Mouse (Mus musculus): ENCODE data around the gene Stard3.
"Not testable (repeated sequence)": the region's sequence is repeated elsewhere in the genome, so short reads cannot be mapped to it uniquely, and the experiment has no call there.

Stard3 gene

DNA sequence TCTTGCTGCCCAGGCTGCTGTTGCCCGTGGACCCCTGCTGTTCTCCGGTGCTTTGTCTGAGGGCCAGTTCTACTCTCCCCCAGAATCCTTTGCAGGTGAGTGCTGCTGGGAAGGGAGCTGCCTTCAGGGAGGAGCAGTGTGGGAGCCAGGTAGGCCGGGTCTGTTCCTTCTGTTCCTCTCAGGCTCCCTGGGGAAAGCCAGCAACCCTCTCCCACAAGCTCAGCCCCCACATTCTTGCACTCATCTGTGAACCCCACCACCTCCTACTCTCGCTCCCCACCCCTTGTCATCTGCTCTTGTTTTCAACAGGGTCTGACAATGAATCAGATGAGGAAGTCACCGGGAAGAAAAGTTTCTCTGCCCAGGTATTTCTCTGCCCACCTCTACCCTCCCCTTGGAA lies 18.6 kb downstream of the Stard3 start:
- DNase-seq = no peak

- no peak for DNase-seq
Measured at GRCm38 (mm10) chr11:98377787-98378186, 19.6 kb downstream of the Stard3 start.

- no peak for DNase-seq
Measured at GRCm38 (mm10) chr11:98379379-98379778, 21.2 kb downstream of the Stard3 start.

GRCm38 (mm10) chr11:98380106-98380505 lies 21.9 kb downstream of the Stard3 start:
- DNase-seq = no peak

- no peak for DNase-seq
Measured at GRCm38 (mm10) chr11:98381651-98382050, 23.5 kb downstream of the Stard3 start.

GRCm38 (mm10) chr11:98382405-98382804 lies 24.2 kb downstream of the Stard3 start:
- DNase-seq = not testable (repeated sequence)

DNA sequence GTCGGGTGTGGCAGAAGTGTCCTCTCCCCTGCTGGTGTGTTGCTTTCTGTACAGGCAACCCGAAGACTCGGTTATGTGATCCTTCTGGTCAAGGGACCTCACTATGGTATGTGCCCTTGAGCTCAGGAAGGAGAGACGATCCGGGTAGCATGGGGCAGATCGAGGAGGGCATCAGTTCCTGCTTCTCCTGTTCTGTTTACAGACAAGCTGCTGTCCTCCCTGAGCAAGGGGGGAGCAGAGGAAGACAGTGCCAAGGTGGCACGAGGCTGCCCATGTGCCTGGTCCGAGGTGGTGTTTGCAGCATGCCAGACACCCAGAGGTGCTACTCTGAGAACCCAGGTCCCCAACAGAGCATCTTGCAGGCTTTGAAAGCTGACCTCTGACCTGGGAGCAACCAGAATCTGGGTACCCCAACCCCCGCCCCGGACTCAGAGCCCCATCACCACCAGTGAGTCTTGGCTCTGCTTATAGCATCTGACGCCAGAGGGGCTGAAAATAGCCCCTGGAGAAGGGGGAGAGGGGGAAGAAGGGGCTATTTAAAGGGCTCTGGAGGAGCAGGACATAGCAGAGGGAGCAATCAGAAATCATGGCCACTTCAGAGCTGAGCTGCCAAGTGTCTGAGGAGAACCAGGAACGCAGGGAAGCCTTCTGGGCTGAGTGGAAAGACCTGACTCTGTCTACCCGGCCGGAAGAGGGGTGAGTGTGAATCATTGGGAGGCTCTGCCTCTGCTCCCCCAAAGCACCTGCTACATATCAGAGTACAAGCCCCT lies 25.3 kb downstream of the Stard3 start, which contains the start of gene Tcap:
Tcap (plus strand) TSS at position 551 of the 770 bp plus-strand sequence.
- DNase-seq = no peak

- no peak for DNase-seq
Measured at GRCm38 (mm10) chr11:98384216-98384615, 26.0 kb downstream of the Stard3 start.

DNA sequence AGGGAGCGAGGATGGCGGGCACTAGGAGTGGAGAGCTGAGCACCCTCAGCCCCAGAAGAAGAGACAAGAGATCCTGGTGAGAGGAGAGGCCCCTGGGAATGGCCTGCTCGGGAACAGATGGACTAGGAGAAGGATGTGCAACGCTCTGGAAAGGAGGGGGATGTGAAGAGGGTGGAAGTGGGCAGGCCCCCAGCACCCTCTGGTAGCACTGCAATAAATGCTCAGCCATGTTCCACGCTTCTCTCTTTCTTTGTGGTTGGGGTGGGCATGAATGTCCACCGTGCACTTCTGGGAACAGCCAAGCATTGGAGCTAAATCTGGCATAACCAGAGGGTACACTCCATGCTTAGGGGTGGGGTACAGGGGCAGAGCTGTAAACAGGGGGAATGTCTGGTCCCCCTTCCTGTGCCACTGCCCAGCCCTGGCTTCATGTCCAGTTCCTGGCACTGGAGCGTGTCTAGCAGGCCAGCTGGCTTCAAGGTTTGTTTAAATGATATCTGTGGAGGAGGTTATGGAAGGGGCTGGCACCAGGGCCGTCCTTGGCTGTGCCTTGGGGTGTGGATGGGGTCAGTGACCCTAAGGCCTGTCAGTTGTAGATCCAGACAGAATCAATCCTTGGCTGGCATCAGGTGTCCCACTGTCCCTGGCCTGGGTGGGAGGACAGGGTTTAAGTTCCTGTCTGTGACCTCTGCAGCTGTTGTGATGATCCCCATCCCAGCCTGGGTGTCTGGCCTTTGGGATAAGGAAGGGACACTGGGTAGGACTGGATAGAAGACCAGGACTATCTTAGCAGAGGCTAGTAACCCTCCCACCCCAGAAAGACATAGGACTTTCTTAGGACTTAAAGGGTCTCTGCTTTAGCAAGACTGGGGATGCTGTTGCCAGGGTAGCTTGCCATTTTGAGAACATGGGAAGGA lies 26.8 kb downstream of the Stard3 start:
- DNase-seq = no peak

GRCm38 (mm10) chr11:98385638-98386585 lies 27.7 kb downstream of the Stard3 start, which contains the start of gene Pnmt:
Gene Pnmt, plus strand, starts transcription at chr11:98386450.
- DNase-seq = no peak

- peak; percentile 25 for DNase-seq
Measured at GRCm38 (mm10) chr11:98386596-98386995, 28.4 kb downstream of the Stard3 start.

DNA sequence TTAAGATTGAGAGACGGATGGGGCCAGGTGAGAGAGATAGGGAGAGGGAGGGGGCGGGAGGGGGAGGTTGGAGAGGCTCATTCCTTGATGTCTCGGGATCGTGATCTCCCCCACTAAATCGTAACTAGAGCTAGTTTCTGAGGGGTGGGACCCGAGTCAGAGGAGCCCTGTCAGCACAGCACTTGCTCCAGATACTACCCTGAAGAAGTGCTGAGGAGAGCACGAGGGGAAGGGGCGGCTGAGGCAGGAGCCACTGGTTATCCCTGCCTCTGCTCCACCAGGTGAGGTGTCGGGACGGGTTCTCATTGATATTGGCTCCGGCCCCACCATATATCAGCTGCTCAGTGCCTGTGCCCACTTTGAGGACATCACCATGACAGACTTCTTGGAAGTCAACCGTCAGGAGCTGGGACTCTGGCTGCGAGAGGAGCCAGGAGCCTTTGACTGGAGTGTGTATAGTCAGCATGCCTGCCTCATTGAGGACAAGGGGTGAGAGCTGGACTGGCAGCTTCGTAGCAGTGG lies 28.9 kb downstream of the Stard3 start:
- DNase-seq = no peak

DNA sequence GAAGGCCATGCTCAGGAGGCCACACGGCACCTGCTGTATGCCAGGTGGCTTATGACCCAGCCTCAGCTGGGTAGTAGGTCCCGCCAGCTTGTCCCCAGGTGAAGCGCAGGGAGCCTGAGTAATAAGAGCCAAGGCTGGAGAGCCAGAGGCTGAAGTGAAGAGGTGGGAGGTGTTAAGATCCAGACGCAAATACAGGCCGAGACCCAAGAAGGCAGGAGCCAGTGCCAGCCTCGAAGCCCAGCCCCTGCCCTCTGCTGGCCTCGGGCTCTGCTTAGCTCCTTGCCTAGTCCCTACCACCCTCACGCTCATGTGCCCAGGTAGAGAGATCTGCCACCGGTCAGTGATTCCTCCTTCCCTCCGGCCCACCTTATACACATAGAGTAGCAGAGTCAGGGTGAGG lies 30.1 kb downstream of the Stard3 start:
- DNase-seq = no peak

- peak; percentile 74 for DNase-seq
Measured at GRCm38 (mm10) chr11:98389221-98389780, 31.1 kb downstream of the Stard3 start.

DNA sequence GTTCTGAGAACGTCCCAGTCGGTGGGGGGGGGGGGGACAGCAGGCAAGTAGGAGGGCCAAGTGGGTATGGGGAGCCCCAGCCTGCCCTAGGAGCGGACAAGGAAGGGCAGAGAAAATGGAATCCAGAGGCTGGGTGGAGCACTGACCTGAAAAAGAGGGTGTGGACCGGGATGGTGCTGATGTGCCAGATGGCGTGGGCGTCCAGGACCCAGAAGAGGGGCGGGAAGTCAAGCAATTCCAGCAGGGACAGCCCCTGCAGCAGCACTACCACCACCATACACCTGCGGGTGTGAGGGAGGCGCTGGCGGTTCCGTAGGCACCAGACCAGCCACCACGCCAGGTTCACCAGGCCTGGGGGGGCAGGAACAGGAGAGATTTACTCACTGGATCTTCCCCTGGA lies 32.0 kb downstream of the Stard3 start:
- DNase-seq = no peak

DNA sequence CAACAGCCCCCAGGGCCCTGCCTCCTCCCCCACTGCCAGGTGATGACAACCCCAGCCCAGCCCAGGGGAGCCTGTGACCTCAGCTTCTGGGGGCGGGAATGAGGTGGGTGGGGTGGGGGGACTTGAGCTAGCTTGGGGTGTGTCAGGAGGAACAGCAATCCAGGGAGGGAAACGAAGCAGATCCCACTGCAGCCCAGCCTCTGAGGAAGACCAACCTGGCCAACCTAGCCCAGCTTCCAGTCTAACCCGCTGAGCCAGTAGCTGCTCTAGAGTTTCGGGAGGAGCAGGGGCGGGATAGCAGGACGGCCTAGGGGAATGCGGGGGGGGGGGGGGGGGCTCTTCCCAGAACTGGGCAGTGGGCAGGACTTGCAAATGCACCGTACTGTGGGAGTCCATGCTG lies 33.9 kb downstream of the Stard3 start:
- DNase-seq = no peak

DNA sequence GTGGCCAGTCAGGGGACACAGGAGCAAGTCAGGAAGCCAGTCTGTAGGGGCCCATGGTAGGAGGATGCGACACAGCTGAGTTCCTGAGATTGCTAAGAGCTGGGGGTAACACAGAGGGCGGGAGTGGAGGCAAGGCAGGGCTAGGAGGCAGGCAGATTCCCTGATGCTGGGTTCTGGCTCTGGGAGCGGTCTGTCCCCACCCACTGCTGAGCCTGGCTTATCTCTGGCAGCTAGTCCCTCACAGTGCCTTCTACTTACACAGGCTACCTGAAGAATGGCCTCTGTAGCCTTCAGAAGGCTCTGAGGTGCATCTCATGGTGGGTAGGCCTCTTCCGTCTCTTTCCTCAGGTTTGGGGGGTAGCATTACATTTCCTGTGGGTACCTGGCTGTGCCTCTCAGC lies 34.5 kb downstream of the Stard3 start:
- DNase-seq = peak; percentile 44

DNA sequence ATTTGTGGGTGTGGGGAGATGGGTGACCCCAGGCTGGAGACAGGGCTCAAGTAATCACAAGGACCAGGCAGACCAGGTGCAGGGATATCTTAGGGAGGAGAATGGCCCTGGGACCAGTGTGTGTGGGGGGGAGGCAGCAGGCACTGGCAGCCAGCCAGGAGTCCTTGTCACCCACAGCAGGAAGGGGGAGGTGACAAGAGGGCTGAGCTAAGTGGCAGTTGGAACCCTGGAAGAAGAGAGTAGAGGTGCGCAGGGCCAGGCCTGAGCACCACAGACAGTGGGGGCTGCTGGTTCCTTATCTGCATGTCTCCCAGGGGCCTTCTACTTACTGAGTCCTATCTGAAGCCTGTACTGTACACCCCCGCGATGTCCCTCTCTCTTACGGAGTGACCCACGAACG lies 35.1 kb downstream of the Stard3 start:
- DNase-seq = peak; percentile 88

DNA sequence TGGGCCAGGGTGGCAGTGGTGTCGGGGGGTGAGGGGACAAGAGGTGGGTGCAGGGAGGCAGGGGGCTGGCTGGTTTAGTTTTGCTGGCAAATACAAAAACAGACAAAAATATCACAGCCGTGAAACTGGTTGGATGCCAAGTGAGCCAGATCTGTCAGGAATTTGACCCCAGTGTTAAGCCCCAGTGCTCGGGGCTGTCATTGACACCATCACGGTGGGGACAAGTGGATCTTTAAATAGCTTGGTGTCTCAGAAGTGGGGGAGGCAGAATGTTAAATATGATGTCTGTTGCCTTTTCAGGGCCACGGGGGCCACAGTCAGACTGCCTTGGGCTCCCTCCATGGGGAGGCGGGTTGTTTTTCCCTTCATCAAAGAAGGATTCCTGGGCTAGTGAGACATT lies 36.1 kb downstream of the Stard3 start:
- no peak for DNase-seq

DNA sequence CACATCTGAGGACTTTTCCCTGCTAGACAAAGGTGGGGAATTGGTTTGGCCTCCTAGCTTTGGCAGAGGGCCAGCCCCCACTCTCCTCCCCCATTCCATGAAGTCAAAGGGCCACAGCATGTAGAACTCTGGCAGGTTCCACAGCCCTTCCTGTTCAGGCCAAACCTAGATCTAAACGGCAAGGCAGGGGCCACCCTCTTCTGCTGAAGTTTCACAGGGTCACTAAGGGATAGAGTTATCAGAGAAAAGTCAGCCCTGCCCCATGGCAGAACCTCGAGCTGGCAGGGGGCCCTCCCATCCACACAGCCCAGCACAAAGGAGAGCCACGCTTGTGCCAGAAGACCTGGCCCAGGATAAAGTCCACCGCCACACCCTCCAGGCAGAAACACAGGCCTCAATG lies 36.9 kb downstream of the Stard3 start:
- no peak for DNase-seq

DNA sequence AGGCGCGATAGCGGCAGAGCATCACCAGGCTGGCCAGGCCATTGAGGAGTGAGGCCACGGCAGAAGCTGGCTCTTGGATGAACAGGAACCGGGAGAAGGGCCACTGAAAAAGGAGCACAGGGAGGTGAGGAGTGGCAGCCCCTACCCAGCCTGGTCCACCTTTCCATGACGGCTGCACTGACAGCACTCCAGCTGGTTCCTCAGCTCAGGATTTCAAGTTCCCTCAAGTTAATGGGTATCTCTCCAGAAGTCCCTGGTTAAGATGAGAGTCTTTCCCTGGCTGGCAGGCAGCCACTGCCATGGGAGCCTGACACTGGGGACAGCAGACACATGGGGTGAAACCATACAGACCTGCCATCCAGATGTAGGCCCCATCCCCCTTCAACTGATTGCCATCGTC lies 39.8 kb downstream of the Stard3 start:
- DNase-seq = no peak

DNA sequence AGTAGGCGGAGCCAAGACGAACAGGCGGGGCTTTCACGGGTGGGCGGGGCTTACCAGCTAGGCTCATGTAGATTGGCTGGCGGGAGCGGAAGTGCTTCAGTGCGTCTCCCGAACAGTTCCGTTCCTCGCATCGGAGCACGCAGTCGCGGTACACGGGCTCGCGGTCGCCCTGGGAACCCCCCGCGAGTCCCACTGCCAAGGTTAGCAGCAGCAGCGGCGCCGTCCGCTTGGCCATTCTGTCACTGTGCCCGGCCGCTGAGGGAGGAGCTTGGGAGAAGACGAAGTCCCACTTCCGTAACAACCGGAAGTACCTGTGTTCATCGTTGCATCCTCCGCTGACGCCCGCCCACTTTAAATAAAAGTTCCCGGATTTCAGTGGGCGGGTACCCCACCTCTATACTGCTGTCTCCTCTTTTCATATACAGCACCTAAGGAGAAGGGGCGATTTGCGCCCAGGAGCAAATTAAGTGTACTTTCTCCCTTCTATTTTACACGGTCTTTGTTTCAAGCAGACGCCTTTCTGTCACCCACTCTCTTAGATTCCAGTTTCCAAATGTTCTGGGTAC lies 42.1 kb downstream of the Stard3 start, which contains the start of gene Pgap3:
Pgap3 (minus strand) TSS at position 330 of the 566 bp plus-strand sequence.
- DNase-seq = peak; percentile 89
